Mouse (Mus musculus) forelimb bud, embryonic 11.5 days (tissue): ENCODE measurements around the gene Slc1a1.

Experiments
- DNase-seq: peaks from one replicate; pipeline ENCODE4 v3.0.0-alpha.2; 2012; ENCODE audit warnings: low read depth, low spot score

Gene Slc1a1

GRCm38 (mm10) chr19:28834798-28835499 is at the start of gene Slc1a1:
Gene Slc1a1, plus strand, starts transcription at chr19:28835049.
- peak; percentile 14 for DNase-seq

GRCm38 (mm10) chr19:28790196-28790595 is 44.7 kb upstream of the Slc1a1 start:
- DNase-seq, result no peak

GRCm38 (mm10) chr19:28793307-28793706 is 41.5 kb upstream of the Slc1a1 start:
- DNase-seq, result no peak

- no peak for DNase-seq
These were observed 38.6 kb upstream of the Slc1a1 start for GRCm38 (mm10) chr19:28796146-28796848.

GRCm38 (mm10) chr19:28796966-28797365 is 37.9 kb upstream of the Slc1a1 start:
- DNase-seq, result no peak

GRCm38 (mm10) chr19:28797611-28798010 is 37.2 kb upstream of the Slc1a1 start:
- no peak for DNase-seq

GRCm38 (mm10) chr19:28800448-28800847 is 34.4 kb upstream of the Slc1a1 start:
- DNase-seq, result no peak

- no peak for DNase-seq
These were observed 28.6 kb upstream of the Slc1a1 start for GRCm38 (mm10) chr19:28806276-28806675.

GRCm38 (mm10) chr19:28806821-28807496 is 27.9 kb upstream of the Slc1a1 start:
- no peak for DNase-seq

- no peak for DNase-seq
These were observed 27.4 kb upstream of the Slc1a1 start for GRCm38 (mm10) chr19:28807497-28807871.

- peak; percentile 27 for DNase-seq
These were observed 16.6 kb upstream of the Slc1a1 start for GRCm38 (mm10) chr19:28818286-28818685.

- DNase-seq, result no peak
These were observed 7.0 kb upstream of the Slc1a1 start for GRCm38 (mm10) chr19:28827697-28828328.

- DNase-seq, result no peak
These were observed 3.5 kb upstream of the Slc1a1 start for GRCm38 (mm10) chr19:28831324-28831723.

GRCm38 (mm10) chr19:28832605-28833004 is 2.2 kb upstream of the Slc1a1 start:
- no peak for DNase-seq

- DNase-seq, result peak; percentile 12
These were observed 461 bp upstream of the Slc1a1 start for GRCm38 (mm10) chr19:28834388-28834787.

- DNase-seq, result no peak
These were observed 633 bp downstream of the Slc1a1 start for GRCm38 (mm10) chr19:28835500-28835864.

- no peak for DNase-seq
These were observed 1.3 kb downstream of the Slc1a1 start for GRCm38 (mm10) chr19:28836116-28836515.

GRCm38 (mm10) chr19:28836651-28837410 is 2.0 kb downstream of the Slc1a1 start:
- DNase-seq, result no peak

GRCm38 (mm10) chr19:28838796-28839195 is 3.9 kb downstream of the Slc1a1 start:
- DNase-seq, result no peak

- DNase-seq, result no peak
These were observed 10.3 kb downstream of the Slc1a1 start for GRCm38 (mm10) chr19:28844946-28845710.

- no peak for DNase-seq
These were observed 15.7 kb downstream of the Slc1a1 start for GRCm38 (mm10) chr19:28850510-28850909.
